Mouse (Mus musculus): ENCODE results near the gene Zfp704.

Zfp704 gene

GRCm38 (mm10) chr3:9518936-9519335 is 90.9 kb downstream of the Zfp704 start:
- no peak for DNase-seq (ENCODE audit: extremely low spot score, low spot score)

GRCm38 (mm10) chr3:9516119-9516855 is 93.6 kb downstream of the Zfp704 start:
- DNase-seq (ENCODE audit: extremely low spot score, low spot score) = no peak

DNA sequence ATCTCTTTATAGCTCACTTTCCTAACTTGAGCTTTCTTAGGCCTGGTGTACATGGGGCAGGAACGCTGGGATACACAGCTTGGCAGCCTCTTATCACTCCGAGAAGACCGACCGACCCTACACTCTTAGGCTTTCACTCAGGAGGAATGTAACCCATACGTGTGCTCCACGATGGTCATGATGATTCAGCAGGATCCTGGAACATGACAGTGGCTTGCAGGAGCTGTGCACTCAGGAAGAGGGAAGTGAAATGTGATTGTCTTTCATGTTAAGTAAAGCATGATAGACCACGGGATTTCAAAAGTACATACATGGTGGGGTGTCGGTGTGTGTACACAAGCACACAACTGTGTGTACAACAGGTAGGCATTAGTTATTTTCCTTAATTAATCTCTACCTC is 94.4 kb downstream of the Zfp704 start:
- DNase-seq (ENCODE audit: extremely low spot score, low spot score) = no peak

DNA sequence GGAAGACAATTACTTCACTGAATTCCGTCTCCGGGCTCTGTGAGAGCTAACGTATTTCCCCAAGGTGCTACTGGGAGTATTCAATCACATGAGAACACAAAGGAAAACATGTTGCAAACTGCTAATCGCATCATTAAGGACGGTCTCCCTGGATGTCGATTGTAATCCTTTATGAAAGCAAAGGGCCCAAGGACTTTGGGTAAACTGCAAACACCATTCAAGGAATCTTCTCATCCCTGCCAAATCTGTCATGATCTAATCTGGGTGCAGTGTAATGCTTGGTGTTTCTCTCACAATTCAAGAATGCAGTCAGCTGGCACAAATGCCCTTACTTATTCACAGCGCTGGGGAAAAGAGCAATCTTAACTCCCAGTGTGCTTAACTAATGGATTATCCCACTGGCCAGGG is 96.2 kb downstream of the Zfp704 start:
- no peak for DNase-seq (ENCODE audit: extremely low spot score, low spot score)

DNA sequence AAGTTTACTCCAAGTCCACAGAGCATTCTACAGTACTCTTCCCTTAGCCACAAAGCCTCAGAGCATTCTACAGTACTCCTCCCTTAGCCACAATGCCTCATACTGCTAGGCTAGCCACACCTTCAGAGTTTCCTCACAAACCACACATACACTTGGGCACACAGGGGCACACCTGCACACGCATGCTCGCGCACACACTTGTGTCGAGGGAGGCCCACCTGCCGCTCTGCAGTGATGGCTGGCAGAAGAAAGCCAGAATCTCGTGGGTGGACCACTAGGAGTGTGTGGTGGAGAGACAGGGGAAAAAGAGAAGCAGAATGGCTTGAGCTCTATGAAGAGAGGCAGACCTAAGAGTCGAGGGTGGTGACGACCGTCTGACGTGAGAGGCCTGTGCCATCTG is 97.7 kb downstream of the Zfp704 start:
- DNase-seq (ENCODE audit: extremely low spot score, low spot score) = peak; percentile 9

DNA sequence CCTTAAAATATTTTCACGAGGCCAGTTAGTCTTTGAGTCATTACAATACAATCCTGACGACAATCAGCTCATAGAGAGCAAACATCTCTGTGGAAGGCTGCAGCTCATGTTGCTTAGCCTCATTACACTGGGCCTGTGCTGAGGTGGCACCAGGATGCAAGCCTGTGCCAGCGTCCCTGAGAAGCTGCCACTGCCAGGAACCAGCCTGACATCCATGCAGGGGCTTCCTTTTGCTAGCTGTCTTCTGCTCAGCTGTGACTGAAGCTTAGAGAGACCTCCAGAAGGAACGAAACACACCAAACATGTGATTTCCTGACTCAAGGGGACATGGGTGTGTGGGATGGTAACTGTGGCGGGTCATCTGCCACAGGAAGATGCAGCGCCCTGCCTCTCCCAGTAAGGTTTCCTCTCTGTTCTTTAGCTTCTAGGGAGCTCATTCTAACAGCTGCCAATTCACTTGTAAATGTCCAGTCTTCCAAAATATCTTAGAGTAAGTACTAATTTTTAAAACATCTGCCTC is 104.1 kb downstream of the Zfp704 start:
- no peak for DNase-seq (ENCODE audit: extremely low spot score, low spot score)

GRCm38 (mm10) chr3:9504371-9504770 is 105.5 kb downstream of the Zfp704 start:
- DNase-seq (ENCODE audit: extremely low spot score, low spot score) = no peak

GRCm38 (mm10) chr3:9500725-9501124 is 109.2 kb downstream of the Zfp704 start:
- peak; percentile 72 for DNase-seq (ENCODE audit: extremely low spot score, low spot score)

GRCm38 (mm10) chr3:9499994-9500553 is 109.8 kb downstream of the Zfp704 start:
- no peak for DNase-seq (ENCODE audit: extremely low spot score, low spot score)

- DNase-seq (ENCODE audit: extremely low spot score, low spot score) = no peak
These were observed 110.4 kb downstream of the Zfp704 start for GRCm38 (mm10) chr3:9499489-9499888.

GRCm38 (mm10) chr3:9497260-9497659 is 112.6 kb downstream of the Zfp704 start:
- no peak for DNase-seq (ENCODE audit: extremely low spot score, low spot score)

DNA sequence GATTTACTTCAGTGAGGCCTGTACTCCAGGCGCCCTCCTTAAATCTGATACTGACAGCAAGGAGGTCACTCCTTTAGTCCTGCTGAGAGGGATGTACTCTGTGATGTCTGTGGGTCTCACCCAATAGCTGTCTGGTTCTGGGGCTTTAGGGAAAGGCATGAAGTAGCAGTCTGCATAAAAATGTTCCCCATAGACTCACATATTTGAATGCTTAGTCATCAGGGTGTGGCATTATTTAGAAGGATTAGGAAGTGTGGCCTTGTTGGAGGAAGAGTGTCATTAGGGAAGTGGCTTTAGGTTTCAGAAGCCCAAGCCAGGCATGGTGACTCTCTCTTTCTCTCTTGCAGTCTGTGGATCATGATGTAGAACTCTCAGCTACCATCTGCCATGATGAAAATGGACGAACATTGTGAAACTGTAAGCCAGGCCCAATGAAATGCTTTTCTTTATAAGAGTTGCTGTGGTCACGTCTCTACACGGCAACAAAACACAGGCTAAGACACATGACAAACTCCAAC is 118.1 kb downstream of the Zfp704 start:
- DNase-seq (ENCODE audit: extremely low spot score, low spot score) = no peak

DNA sequence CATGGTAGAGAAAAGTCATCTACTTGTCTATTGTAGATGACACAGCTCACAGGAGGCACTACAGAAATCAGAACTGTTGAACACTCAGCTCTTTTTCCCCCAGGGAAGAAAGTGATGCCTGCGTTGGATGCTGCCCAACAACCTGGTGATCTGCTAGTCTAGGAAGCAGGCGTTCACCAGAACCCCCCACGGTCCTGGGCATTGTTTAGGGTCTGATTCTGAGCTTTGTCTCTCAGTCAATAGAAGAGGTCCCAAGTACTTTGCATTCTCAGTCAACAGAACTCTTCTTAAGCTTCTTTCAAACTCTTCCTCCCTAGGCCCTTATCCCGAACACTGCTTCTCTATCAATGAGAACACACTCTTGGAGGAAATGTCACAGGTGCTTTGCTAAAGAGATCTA is 122.2 kb downstream of the Zfp704 start:
- no peak for DNase-seq (ENCODE audit: extremely low spot score, low spot score)

DNA sequence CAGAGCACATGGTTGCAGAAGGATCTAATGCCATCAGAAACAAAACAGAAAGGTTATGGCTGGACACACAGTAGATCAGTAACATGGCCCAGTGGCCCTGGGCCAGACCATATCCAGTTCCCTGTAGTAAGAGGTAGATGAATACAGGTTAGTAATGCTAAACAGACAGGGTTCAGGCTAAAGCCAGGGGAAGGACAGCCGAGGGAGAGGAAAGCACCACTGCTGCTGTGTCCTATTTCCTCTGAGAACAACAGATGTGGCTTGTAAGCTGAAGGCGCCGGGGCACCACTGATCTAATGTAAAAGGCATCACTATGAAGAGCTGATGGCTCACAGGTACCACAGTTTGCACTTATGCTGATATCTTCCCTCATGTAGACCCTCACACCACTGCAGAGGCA is 124.4 kb downstream of the Zfp704 start:
- no peak for DNase-seq (ENCODE audit: extremely low spot score, low spot score)

DNA sequence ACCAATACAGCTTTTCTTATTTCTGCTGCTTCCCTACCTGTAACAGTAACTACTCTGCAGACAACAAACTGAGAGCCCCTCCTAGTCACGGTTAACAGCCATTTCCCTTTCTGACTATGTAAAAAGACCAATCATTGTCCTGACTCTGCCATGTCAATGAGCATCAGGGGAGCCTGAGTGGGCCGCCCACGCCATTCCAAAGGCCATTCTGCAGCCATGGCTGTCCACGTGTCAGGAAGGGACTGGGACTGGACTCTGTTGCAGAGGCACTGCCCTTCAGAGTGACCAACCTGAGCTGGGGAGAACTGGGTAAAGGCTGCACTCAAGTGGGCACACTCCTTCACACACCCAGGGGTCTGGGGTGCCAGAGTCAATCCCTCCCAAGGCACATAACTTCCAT is 127.9 kb downstream of the Zfp704 start:
- DNase-seq (ENCODE audit: extremely low spot score, low spot score) = no peak

DNA sequence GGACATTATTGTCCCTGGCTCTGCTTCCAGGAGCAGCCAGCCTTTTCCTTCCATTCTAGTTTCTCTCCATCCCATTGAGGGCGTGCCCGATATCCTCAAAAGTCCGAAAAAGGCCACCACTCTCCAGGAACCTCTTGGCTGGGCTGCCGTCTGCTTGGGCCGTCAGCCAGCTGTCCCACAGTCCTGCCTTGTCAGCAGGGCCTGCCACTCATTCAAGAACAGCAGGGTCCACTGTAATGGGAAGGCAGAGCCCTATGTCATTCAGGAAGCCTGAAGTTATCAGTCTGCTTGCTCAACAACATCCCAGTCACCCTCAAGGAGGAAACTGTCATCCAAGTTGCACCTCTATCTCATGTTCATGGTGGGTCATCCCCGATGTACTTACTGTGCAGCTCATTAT is 128.5 kb downstream of the Zfp704 start:
- no peak for DNase-seq (ENCODE audit: extremely low spot score, low spot score)

DNA sequence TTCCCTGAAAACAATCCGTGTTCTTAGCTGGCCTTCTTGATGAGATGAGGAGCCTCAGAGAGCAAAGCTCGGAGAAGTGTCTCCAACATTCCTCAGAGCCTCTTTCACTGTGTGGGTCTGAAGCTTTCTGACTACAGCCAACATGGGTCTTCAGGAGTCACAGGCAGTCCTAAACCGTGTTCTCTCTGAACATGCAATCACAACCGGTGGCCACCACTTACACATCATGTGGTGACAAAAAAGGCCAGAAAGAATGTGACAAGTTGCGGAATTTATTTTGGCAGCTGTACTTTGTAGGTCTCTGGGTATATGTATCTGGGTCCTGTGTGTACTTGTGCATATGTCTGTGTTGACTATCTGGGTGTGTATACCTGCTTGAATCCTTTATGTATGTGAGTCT is 128.9 kb downstream of the Zfp704 start:
- no peak for DNase-seq (ENCODE audit: extremely low spot score, low spot score)

DNA sequence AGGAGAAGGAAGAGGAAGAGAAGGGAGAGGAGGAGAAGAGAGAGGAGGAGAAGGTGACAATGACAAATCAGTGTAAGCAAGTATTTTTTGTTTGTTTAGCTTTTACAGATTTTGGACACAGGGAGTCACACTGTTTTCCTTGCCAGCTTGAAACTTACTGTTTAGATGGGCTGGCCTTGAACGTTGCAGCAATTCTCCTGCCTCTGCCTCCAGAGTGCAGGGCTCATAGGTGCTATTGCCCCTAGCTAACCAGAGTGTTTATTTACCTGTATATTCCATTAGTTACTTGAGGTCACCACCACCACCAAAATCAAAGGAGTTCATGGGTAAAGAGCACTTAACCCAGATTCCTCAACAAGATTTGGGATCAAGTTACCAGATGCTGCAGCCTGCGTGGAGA is 132.5 kb downstream of the Zfp704 start:
- DNase-seq (ENCODE audit: extremely low spot score, low spot score) = no peak

DNA sequence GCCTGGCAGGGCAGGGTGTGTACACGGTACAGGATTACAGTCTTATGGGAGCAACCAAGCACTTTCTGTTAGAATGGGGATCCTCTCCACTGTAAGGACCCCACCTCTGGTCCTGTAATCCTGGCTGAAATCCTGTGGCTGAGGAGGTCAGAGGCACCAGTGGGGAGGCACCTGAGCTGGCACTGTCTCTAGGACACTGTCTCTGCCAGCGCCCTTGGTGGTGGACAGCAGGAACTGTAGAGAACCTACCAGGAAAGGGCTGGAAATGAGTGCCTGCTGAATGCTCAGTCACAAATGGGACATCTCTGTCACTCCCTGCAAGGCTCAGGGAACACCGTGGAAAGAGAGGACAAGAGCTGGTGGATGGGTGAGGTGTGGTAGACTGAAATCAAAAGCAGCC is 133.5 kb downstream of the Zfp704 start:
- DNase-seq (ENCODE audit: extremely low spot score, low spot score) = no peak

GRCm38 (mm10) chr3:9475501-9475900 is 134.4 kb downstream of the Zfp704 start:
- DNase-seq (ENCODE audit: extremely low spot score, low spot score) = no peak

- DNase-seq (ENCODE audit: extremely low spot score, low spot score) = no peak
These were observed 135.6 kb downstream of the Zfp704 start for GRCm38 (mm10) chr3:9474331-9474730.

DNA sequence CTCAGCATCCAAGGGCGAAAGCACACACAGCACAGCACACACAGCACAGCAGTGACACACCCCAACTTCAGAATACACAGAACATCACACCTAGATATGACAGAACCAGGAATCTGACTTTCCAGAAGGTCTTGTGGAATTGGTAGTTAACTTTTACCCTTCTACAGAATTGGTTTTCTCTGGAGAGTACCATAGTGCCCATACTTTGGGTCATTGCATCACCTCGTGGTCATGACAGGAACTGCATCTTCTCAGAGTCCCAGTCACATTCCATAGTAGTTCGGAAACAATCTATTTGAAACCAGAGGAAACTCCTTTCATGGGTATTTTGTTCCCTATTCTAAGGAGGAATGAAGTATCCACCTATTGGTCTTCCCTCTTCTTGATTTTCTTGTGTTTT is 143.6 kb downstream of the Zfp704 start:
- peak; percentile 40 for DNase-seq (ENCODE audit: extremely low spot score, low spot score)

DNA sequence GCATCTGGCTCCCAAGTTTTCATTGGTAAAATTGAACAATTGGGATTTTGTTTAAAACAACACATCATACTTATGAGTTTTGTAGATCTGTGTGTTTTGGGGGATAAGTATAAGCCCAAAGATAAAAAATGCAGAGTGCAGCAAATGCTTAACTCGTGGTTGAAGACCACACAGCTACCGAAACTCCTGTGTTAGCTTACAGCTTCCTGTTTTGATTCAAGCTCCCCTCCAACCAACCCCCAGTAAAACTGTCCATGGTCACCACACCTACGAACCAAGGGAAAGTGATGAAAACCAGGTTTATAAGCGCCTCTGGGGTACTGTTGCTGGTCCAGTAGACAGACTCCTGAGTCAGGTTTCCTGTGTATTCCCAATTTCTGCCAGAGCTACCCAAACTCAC is 144.2 kb downstream of the Zfp704 start:
- DNase-seq (ENCODE audit: extremely low spot score, low spot score) = no peak
